Mouse (Mus musculus) midbrain, embryonic 13.5 days (tissue): ENCODE data around the gene Adcy2. TPM values are rescaled to one million over a fixed set of nuclear protein-coding genes. Genes with fewer than 3 reads are reported as not detected.

ENCODE experiments used
- ATAC-seq: fragments of 200-750 bp; cut with Nextera tagmentation; 2 replicates; pipeline ENCODE4 v1.8.0; 2017; ENCODE audit warnings: mild to moderate bottlenecking, moderate TSS enrichment, moderate library complexity
- H3K27ac ChIP-seq: fragments of 300-500 bp; sonication (generic); 2 replicates; pipeline ENCODE4 v1.5.1; 2015; ENCODE audit warnings: inconsistent platforms, mild to moderate bottlenecking, moderate library complexity
- H3K27me3 ChIP-seq: fragments of 300-500 bp; sonication (generic); 2 replicates; pipeline ENCODE4 v1.6.1; 2015; ENCODE audit warnings: mild to moderate bottlenecking, inconsistent platforms
- H3K36me3 ChIP-seq: fragments of 300-500 bp; sonication (generic); 2 replicates; pipeline ENCODE4 v1.6.1; 2015; ENCODE audit warnings: mild to moderate bottlenecking, inconsistent platforms
- H3K4me1 ChIP-seq: fragments of 300-500 bp; sonication (generic); replicated peaks from 2 replicates; pipeline ENCODE4 v1.6.1; 2015; ENCODE audit warnings: inconsistent platforms
- H3K4me2 ChIP-seq: fragments of 300-500 bp; sonication (generic); replicated peaks from 2 replicates; pipeline ENCODE4 v1.6.1; 2015; ENCODE audit warnings: moderate library complexity, mild to moderate bottlenecking, inconsistent platforms
- H3K4me3 ChIP-seq: fragments of 300-500 bp; sonication (generic); replicated peaks from 2 replicates; pipeline ENCODE4 v1.5.1; 2015; ENCODE audit warnings: mild to moderate bottlenecking, inconsistent platforms
- H3K9ac ChIP-seq: fragments of 300-500 bp; sonication (generic); replicated peaks from 2 replicates; pipeline ENCODE4 v1.6.1; 2015; ENCODE audit warnings: mild to moderate bottlenecking, inconsistent platforms
- H3K9me3 ChIP-seq: fragments of 300-500 bp; sonication (generic); 2 replicates; pipeline ENCODE4 v1.6.1; 2016; ENCODE audit warnings: mild to moderate bottlenecking, inconsistent platforms
- WGBS: fragments of 180-500 bp; shearing (Covaris S2); methylation state at CpG from one replicate; pipeline ENCODE4 v1.1.7; 2015; 5-methylcytosine and 5-hydroxymethylcytosine counted together
- polyA plus RNA-seq: library from polyadenylated mRNA; unstranded; fragments of >200 nt; fragmentation: Nextera tagmentation; extraction: Ambion mirVana; gene quantifications from 2 replicates; pipeline ENCODE4 v1.2.1, GENCODE M21; 2015

Gene Adcy2
- polyA plus RNA-seq = 2.1 and 2.2 TPM in 2 replicates

DNA sequence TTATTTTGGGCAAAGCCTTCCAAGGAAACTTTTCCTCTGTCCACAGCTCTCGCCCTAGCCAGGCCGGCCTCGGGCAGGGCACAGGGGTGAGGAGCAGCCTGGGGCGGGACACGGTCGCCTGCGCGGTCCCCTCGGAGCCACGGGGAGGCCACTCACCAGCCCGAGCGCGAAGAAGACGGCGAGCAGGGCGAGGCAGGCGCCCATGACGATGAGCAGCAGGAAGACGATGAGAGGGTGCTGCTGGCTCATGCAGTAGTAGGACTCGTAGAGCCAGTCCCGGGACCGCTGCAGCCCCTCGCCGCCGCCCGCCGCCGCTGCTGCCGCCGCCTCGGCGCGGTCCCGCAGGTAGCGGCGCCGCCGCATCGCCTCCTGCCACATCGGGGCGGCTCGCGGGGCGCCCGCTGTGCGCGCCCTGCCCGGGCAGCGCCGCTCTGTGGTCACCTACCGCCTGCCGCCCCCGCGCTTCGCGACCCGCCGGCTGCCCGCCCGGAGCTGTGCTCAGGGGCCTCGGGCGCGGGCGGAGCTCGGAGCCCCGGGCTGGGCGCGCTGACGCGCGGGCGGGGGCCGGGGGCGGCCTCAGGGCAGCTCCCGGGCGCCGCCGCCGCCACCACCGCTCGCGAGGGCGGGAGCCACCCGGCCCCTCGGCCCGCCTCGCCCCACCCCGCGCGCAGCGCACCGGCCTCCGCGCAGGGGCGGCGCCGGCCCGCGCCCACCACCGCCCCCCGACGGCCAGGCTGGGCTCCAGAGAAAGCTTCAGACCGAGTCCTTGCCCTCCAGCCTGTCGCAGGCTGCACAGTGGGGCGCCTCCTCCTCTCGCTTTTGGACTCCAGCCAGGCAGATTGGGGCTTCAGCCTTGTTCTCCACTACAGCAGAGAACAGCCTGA is at the start of gene Adcy2:
Adcy2 (minus strand) TSS at position 624 of the 884 bp plus-strand sequence.
- no peaks in the 10 kb centered on the region for H3K9me3 ChIP-seq
- peak within 1 kb of the TSS; percentile 65 for H3K4me3 ChIP-seq
- H3K27ac ChIP-seq = peak within 1 kb of the TSS; percentile 35
- peak; percentile 91 for ATAC-seq
- peaks cover 21% of the 10 kb centered on the region for H3K4me1 ChIP-seq
- peak within 1 kb of the TSS; percentile 81 for H3K9ac ChIP-seq
- peaks cover 40% of the 10 kb centered on the region for H3K27me3 ChIP-seq
- no peaks in the 10 kb centered on the region for H3K36me3 ChIP-seq
- peak within 1 kb of the TSS; percentile 93 for H3K4me2 ChIP-seq
- WGBS = under 1% methylated on average over 78 of the region's 106 CpGs

DNA sequence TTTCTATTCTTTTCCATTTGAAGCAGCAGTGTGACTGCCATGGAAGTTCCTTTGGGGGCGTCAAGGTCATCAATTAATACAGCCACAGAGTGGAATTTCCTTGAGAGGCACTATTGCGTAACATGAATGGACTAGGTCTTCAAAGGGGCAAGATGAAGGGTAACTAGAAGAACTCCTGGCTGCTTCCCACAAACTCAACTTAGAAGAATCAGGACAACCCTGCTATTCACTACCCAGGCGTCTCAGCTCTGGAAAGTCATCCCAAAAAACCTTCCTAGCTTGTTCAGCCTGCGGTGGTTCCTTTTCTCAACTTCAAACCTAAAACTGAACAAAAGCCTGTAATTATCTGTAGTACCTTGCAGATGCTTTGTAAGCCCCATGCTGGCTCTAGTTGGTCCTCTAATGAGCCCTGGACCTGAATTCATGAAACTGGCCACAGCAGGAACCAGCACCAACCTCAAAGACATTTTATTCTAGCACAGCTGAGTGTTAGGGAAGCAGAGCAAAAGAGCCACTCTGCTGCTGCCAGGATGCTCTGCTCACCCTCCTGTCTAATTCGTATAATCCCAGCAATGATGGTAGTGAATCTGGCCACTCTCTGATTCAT is 37.8 kb upstream of the Adcy2 start:
- Histone ChIP-seq H3K27ac (no peak overlapping the region), H3K36me3 (no peaks in the 10 kb centered on the region), H3K4me1 (no peaks in the 10 kb centered on the region), H3K4me2 (no peak overlapping the region), H3K4me3 (no peak overlapping the region), H3K9me3 (no peaks in the 10 kb centered on the region), H3K27me3 (no peaks in the 10 kb centered on the region), H3K9ac (no peak overlapping the region)
- WGBS = 81% methylated on average over 5 of the region's 5 CpGs
- no peak for ATAC-seq

DNA sequence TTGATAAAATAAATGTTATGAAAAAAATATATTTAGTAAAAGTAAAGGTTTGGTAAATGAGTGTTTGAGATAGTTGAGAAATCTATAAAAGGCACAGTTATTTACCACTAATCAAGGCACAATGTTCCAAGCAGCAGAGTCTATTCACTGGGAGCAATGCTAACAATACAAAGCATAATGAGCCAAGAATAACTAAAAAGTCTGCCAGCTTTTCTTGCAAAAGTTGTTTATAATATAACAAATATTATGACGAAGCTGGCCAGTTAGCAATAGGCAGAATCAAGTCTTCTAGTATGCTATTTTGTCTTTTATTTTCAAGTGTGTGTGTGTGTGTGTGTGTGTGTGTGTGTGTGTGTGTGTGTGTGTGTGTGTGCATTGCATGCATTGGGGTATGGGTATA is 35.3 kb upstream of the Adcy2 start:
- 83% methylated on average over 1 of the region's 1 CpGs for WGBS
- Histone ChIP-seq H3K9ac (no peak overlapping the region), H3K36me3 (no peaks in the 10 kb centered on the region), H3K9me3 (no peaks in the 10 kb centered on the region), H3K27me3 (no peaks in the 10 kb centered on the region), H3K4me3 (no peak overlapping the region), H3K4me2 (no peak overlapping the region), H3K4me1 (no peaks in the 10 kb centered on the region), H3K27ac (no peak overlapping the region)
- no peak for ATAC-seq

DNA sequence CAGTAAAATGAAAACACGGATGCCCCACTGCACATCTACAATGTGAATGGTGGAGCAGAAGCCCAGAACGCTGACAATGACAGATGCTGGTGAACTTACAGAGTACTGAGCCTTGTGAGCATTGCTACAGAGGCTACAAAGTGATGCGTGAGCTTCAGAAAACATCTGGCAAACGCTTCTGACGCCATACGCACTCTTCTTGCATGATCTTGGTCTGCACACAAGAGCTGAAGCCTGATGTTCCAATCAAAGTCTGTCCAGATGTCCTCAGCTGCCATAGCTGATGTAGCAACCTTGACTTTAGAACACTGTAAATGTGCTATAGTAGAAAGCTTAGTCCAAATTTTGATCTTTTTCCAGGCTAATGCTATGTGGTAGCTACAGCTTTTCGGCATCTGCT is 34.2 kb upstream of the Adcy2 start:
- WGBS = 85% methylated on average over 7 of the region's 7 CpGs
- H3K4me3 ChIP-seq = no peak overlapping the region
- H3K4me2 ChIP-seq = no peak overlapping the region
- no peaks in the 10 kb centered on the region for H3K36me3 ChIP-seq
- H3K4me1 ChIP-seq = no peaks in the 10 kb centered on the region
- no peak overlapping the region for H3K27ac ChIP-seq
- H3K27me3 ChIP-seq = no peaks in the 10 kb centered on the region
- H3K9ac ChIP-seq = no peak overlapping the region
- H3K9me3 ChIP-seq = no peaks in the 10 kb centered on the region
- ATAC-seq = no peak

DNA sequence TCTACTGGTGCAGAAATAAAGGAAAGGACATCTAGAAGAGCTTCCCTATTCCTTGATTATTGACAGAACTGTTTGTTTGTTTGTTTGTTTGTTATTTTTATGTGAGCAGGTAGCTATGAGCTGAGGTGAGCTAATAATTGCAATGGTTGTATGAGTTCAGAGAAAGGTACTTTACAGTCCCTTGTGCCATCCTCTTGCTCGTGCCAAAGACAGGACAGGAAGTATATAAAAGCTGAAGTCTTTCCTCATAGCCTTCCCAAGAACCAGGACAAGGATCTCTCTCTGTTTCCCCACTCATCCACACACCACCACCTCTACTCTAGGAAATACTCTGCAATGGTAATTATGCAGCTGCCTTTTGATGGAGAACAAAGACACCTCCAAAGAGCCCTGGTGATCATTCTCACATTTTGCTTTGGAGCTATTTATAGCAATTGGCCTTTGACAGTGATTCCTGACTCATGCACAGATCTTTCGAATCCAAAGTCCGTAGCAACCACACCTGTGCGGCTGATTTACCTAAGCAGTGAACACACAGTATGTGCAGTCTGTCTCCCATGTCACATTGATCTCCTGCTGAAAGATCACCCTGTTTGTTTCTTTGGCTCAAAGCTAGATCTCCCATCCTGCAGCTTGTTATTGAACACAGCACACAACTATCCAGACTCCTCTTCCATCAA is 29.9 kb upstream of the Adcy2 start:
- no peaks in the 10 kb centered on the region for H3K27me3 ChIP-seq
- no peaks in the 10 kb centered on the region for H3K4me1 ChIP-seq
- no peaks in the 10 kb centered on the region for H3K9me3 ChIP-seq
- no peaks in the 10 kb centered on the region for H3K36me3 ChIP-seq
- no peak for ATAC-seq
- H3K4me2 ChIP-seq = no peak overlapping the region
- 78% methylated on average over 4 of the region's 4 CpGs for WGBS
- no peak overlapping the region for H3K27ac ChIP-seq
- no peak overlapping the region for H3K9ac ChIP-seq
- H3K4me3 ChIP-seq = no peak overlapping the region

DNA sequence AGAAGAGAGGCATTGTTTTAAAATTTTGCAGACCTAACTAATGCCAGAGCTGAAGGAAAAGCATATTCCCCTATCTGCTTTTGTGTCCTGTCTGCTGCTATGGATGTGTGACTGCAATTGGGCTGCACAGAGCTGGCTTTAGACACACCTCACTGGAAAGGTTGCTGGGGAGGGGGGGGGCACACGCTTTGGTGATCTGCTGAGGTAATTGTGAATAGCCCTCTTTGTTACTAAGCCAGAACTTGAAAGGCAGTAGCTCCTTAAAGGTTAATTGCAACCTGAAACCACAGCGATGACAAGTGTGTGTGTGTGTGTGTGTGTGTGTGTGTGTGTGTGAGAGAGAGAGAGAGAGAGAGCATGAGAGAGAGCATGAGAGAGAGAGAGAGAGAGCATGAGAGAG is 25.6 kb upstream of the Adcy2 start:
- no peak overlapping the region for H3K4me3 ChIP-seq
- no peak overlapping the region for H3K27ac ChIP-seq
- no peaks in the 10 kb centered on the region for H3K9me3 ChIP-seq
- H3K36me3 ChIP-seq = no peaks in the 10 kb centered on the region
- H3K4me2 ChIP-seq = no peak overlapping the region
- no peak overlapping the region for H3K9ac ChIP-seq
- H3K4me1 ChIP-seq = no peaks in the 10 kb centered on the region
- H3K27me3 ChIP-seq = no peaks in the 10 kb centered on the region
- 42% methylated on average over 2 of the region's 2 CpGs for WGBS
- no peak for ATAC-seq

DNA sequence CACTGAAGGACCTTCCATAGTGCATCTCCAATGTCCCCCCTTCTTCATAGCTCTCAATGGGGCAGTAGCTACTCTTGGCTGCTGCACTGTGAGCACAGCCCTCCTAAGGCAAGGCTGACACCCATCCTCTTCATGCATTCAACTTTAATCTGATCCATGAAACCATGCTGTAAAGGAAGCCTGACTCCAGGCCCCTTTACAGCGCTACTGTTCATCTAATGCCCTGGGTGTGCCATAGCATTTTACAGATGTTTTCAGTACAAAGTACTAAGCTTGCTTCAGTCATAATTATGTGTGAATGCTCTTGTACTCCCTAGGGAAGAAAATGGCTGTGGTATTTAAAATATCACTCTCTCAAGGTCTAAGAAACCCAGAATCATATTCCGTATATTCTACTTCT is 23.9 kb upstream of the Adcy2 start:
- H3K27me3 ChIP-seq = no peaks in the 10 kb centered on the region
- H3K36me3 ChIP-seq = no peaks in the 10 kb centered on the region
- no peak for ATAC-seq
- no peak overlapping the region for H3K4me2 ChIP-seq
- no peak overlapping the region for H3K27ac ChIP-seq
- no peaks in the 10 kb centered on the region for H3K9me3 ChIP-seq
- no peak overlapping the region for H3K9ac ChIP-seq
- WGBS = 93% methylated on average over 2 of the region's 2 CpGs
- H3K4me3 ChIP-seq = no peak overlapping the region
- H3K4me1 ChIP-seq = no peaks in the 10 kb centered on the region

DNA sequence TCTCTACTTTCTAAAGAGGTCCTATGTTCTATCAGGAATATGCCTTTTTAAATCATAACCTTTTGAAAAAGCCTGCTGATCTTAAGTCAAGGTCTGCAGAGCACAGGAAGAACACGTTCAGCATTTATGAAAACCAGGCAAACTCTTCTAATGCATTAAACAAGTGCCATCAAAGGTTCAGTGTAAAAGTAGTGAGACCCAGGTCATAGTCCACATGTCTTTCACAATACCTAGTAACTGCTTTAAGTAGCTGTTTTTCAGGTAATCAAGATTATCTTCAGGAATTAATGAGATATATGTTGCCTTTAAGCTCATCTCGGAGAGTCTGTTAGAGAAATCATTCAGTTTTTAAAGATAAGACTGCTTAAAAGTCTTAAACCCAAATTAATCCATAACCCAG is 21.2 kb upstream of the Adcy2 start:
- Histone ChIP-seq H3K4me1 (no peaks in the 10 kb centered on the region), H3K27ac (no peak overlapping the region), H3K9me3 (no peaks in the 10 kb centered on the region), H3K4me2 (no peak overlapping the region), H3K9ac (no peak overlapping the region), H3K36me3 (no peaks in the 10 kb centered on the region), H3K27me3 (no peaks in the 10 kb centered on the region), H3K4me3 (no peak overlapping the region)
- no peak for ATAC-seq
- 78% methylated on average over 2 of the region's 2 CpGs for WGBS

DNA sequence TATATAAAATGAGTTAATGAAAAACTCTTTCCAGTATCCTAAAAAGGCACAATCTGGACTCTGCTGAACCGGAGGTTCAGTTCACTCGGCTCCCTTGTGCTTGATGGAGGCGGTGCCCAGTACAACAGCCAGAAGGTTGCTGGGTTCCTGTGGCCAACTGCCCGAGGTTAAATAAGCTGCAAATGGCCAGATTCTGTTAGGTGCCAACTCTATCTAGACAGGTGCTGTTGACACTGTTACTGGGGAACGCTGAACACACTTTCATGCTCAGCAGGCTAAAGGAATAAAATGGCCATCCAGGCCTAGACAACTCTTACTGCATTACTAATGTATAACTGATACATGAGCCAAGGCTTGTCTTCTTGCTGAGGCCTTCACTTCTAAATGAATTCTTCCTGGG is 7.6 kb upstream of the Adcy2 start:
- no peak for ATAC-seq
- WGBS = 85% methylated on average over 5 of the region's 5 CpGs

DNA sequence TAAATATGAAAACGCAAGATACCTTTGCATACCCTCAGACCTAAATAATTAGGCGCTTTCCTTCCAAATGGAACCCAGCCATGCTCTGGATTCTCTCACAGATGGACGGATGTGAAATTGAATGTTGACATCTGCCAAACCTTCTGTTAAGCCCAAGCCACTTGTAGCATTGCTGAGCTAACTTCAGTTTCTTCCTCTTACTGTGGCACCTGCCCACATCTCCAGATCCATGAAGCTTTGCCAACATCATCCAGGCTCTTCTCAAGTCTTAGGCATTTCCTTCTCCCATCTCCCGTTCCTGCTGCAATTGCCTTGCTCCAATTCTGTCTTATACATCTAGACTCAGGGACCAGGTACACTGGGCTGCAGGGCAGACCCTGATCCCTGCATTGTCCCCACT is 6.8 kb upstream of the Adcy2 start:
- no peak for ATAC-seq
- no peaks in the 10 kb centered on the region for H3K27me3 ChIP-seq
- H3K27ac ChIP-seq = no peak overlapping the region
- H3K4me2 ChIP-seq = no peak overlapping the region
- no peaks in the 10 kb centered on the region for H3K36me3 ChIP-seq
- no peaks in the 10 kb centered on the region for H3K9me3 ChIP-seq
- H3K9ac ChIP-seq = no peak overlapping the region
- no peak overlapping the region for H3K4me3 ChIP-seq
- no peaks in the 10 kb centered on the region for H3K4me1 ChIP-seq
- WGBS = 90% methylated on average over 4 of the region's 4 CpGs

More for the DNA sequence above, 7.6 kb upstream of the Adcy2 start:
- no peaks in the 10 kb centered on the region for H3K4me1 ChIP-seq
- no peak overlapping the region for H3K4me2 ChIP-seq
- H3K9ac ChIP-seq = no peak overlapping the region
- no peaks in the 10 kb centered on the region for H3K36me3 ChIP-seq
- no peak overlapping the region for H3K4me3 ChIP-seq
- H3K27ac ChIP-seq = no peak overlapping the region
- no peaks in the 10 kb centered on the region for H3K27me3 ChIP-seq
- H3K9me3 ChIP-seq = no peaks in the 10 kb centered on the region

DNA sequence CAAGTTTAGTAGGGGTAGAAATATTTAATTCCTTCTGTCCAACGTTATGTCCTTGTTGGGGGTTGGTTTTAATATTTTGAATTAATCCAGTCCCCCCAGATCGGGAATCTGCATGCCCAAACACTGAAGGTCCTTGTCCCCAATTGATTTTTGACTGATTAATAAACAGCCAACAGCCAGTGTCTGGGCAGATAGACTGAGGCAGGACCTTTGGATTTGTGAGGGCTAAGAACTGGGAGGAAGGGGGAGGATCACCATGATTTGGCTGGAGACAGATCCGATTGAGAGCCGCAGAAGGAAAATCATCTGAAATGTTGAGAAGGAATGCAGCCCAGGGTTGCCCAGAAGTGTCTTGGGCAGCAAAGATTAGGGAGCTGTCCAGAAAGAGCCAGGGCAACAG is 5.1 kb upstream of the Adcy2 start:
- no peak for ATAC-seq
- Histone ChIP-seq H3K36me3 (no peaks in the 10 kb centered on the region), H3K4me2 (no peak overlapping the region), H3K4me3 (no peak overlapping the region), H3K9ac (no peak overlapping the region), H3K27ac (no peak overlapping the region), H3K27me3 (peaks cover 14% of the 10 kb centered on the region), H3K4me1 (peaks cover 4% of the 10 kb centered on the region; the same call in 1 of the 2 replicates), H3K9me3 (no peaks in the 10 kb centered on the region)
- WGBS = 85% methylated on average over 4 of the region's 4 CpGs

DNA sequence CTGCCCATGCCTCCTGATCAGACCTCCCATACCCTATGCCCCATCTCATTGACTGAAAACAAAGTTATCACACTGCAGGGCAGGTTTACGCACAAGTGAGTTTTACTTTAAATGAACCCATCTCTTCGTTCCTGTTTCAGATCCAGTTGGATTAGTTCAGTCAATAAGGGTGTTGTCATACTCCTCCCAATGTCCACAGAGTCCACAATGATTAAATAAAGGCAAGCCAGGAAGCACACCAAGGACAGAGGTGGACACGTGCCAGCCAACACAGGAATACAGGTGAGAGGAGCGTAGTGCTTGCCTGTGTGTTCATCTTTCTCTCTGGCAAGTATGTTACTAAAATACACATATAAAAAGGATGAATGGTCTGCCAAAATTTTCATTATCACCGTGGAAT is 3.3 kb upstream of the Adcy2 start:
- no peaks in the 10 kb centered on the region for H3K9me3 ChIP-seq
- H3K27ac ChIP-seq = no peak overlapping the region
- no peak overlapping the region for H3K9ac ChIP-seq
- no peak for ATAC-seq
- no peak overlapping the region for H3K4me3 ChIP-seq
- WGBS = 76% methylated on average over 5 of the region's 5 CpGs
- H3K4me1 ChIP-seq = peaks cover 17% of the 10 kb centered on the region
- H3K27me3 ChIP-seq = peaks cover 25% of the 10 kb centered on the region
- H3K36me3 ChIP-seq = no peaks in the 10 kb centered on the region
- no peak overlapping the region for H3K4me2 ChIP-seq
